Mouse (Mus musculus) thymus, adult 2 months (tissue): ENCODE measurements around the gene Rpl36. TPM values are rescaled to one million over a fixed set of nuclear protein-coding genes. Genes with fewer than 3 reads are reported as not detected.

ENCODE experiments used
- DNase-seq: peaks from one replicate; pipeline ENCODE4 v3.0.0; 2021
- H3K27ac ChIP-seq: fragments of 200-500 bp; 2 replicates; pipeline ENCODE4 v1.5.1; 2012; ENCODE audit warnings: low read length, control low read depth; ENCODE audit not compliant: control insufficient read depth, insufficient read depth
- H3K27me3 ChIP-seq: fragments of 200-500 bp; 2 replicates; pipeline ENCODE4 v1.6.1; 2012; ENCODE audit warnings: mild to moderate bottlenecking, low read length, moderate library complexity, mixed read lengths; ENCODE audit not compliant: control insufficient read depth, insufficient read depth
- H3K36me3 ChIP-seq: fragments of 200-500 bp; 2 replicates; pipeline ENCODE4 v1.6.1; 2012; ENCODE audit warnings: mild to moderate bottlenecking, low read length, moderate library complexity; ENCODE audit not compliant: control insufficient read depth, insufficient read depth
- H3K4me1 ChIP-seq: fragments of 200-500 bp; replicated peaks from 2 replicates; pipeline ENCODE4 v1.6.1; 2012; ENCODE audit warnings: low read length; ENCODE audit not compliant: control insufficient read depth, insufficient read depth
- H3K4me3 ChIP-seq: fragments of 200-500 bp; 2 replicates; pipeline ENCODE4 v1.5.1; 2012; ENCODE audit warnings: mild to moderate bottlenecking, low read length, control low read depth, moderate library complexity; ENCODE audit not compliant: control insufficient read depth, insufficient read depth
- CTCF ChIP-seq: fragments of 200-500 bp; IDR thresholded peaks from 2 replicates; pipeline ENCODE4 v1.5.1; 2012; ENCODE audit warnings: mild to moderate bottlenecking, control low read depth, low read length, moderate library complexity, borderline replicate concordance; ENCODE audit not compliant: control insufficient read depth, poor library complexity, insufficient read depth; ENCODE audit errors: extremely low read depth
- POLR2A ChIP-seq: fragments of 200-500 bp; IDR thresholded peaks from 2 replicates; pipeline ENCODE4 v1.6.1; 2012; ENCODE audit warnings: mild to moderate bottlenecking, low read length, control low read depth, moderate library complexity; ENCODE audit not compliant: control insufficient read depth, poor library complexity, insufficient read depth; ENCODE audit errors: extremely low read depth
- WGBS: fragments of 180-500 bp; shearing (Covaris S2); methylation state at CpG from one replicate; pipeline ENCODE4 v1.1.7; 2018; 5-methylcytosine and 5-hydroxymethylcytosine counted together
- polyA plus RNA-seq: library from polyadenylated mRNA; depleted of rRNA; stranded (reverse); fragments of >200 nt; gene quantifications from 2 replicates; pipeline ENCODE4 v1.2.3, GENCODE M21; 2012; rRNA removed

The Rpl36 gene
- 3,463 and 3,864 TPM in 2 replicates for polyA plus RNA-seq

- TF ChIP-seq POLR2A (peak; percentile 91), CTCF (peak; percentile 97)
- no peaks in the 10 kb centered on the region for H3K27me3 ChIP-seq
- peak; percentile 94 for DNase-seq
- peaks cover 27% of the 10 kb centered on the region for H3K4me1 ChIP-seq
- WGBS: under 1% methylated on average over 52 of the region's 52 CpGs
- H3K36me3 ChIP-seq: peaks cover 9% of the 10 kb centered on the region; the same call in 1 of the 2 replicates
- peak within 1 kb of the TSS; percentile 94 for H3K4me3 ChIP-seq
- peak within 1 kb of the TSS; percentile 1; the same call in 1 of the 2 replicates for H3K27ac ChIP-seq
Observed at GRCm38 (mm10) chr17:56613236-56613844, at the start of gene Rpl36. Gene Rpl36, plus strand, starts transcription at chr17:56613416.

- WGBS: 96% methylated on average over 29 of the region's 29 CpGs
- H3K4me3 ChIP-seq: no peak overlapping the region
Observed at GRCm38 (mm10) chr17:56566293-56566692, 46.9 kb upstream of the Rpl36 start.

DNA sequence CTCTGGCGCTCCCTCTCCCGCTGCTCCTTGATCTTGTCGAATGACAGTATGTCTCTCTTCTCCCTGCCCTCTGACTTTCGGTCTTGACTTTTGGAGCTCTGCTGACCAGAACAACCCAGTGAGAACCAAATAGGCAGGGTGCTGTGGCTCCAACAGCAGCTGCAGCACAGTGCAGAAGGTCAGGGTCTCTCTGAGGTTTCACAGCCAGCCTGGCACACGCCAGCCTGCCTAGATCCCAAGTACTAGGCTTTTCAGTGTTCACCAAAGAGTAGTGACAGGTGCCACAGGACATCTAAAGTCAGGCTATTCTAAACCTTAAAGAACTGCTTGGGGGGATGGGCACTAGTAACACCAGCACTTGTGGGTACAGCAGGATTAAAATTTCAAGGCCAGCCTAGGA is 46.3 kb upstream of the Rpl36 start:
- Histone ChIP-seq H3K4me3 (no peak overlapping the region), H3K36me3 (peaks cover 90% of the 10 kb centered on the region), H3K4me1 (no peaks in the 10 kb centered on the region), H3K27me3 (no peaks in the 10 kb centered on the region), H3K27ac (no peak overlapping the region)
- DNase-seq: no peak
- WGBS: 94% methylated on average over 5 of the region's 5 CpGs
- TF ChIP-seq CTCF (no peak), POLR2A (no peak)

More at GRCm38 (mm10) chr17:56566293-56566692, 46.9 kb upstream of the Rpl36 start:
- TF ChIP-seq POLR2A: no peak
- no peak for TF ChIP-seq CTCF
- no peak for DNase-seq
- Histone ChIP-seq H3K27me3 (no peaks in the 10 kb centered on the region), H3K27ac (no peak overlapping the region), H3K36me3 (peaks cover 90% of the 10 kb centered on the region), H3K4me1 (no peaks in the 10 kb centered on the region)

DNA sequence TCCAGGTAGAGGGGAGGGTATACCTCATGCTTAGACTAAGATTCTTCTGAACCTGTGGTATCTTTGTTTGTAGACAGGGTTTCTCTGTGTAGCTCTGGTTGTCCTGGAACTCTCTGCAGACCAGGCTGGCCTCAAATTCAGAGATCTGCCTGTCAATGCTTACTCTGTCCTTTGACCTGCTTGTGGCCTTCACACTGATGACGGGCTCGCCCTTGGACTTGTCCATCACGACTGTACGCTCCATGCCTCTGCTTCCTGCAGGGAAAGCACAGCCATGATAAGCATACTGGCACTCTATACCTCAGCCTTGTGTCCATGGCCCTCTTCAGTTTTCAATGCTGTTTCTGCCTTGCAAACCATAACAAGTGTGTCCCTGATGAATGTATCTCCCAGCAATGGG is 45.8 kb upstream of the Rpl36 start:
- Histone ChIP-seq H3K4me3 (no peak overlapping the region), H3K36me3 (peaks cover 88% of the 10 kb centered on the region), H3K27ac (no peak overlapping the region), H3K4me1 (no peaks in the 10 kb centered on the region), H3K27me3 (no peaks in the 10 kb centered on the region)
- no peak for DNase-seq
- TF ChIP-seq POLR2A (no peak), CTCF (no peak)
- WGBS: 95% methylated on average over 4 of the region's 4 CpGs

- no peak for DNase-seq
- Histone ChIP-seq H3K36me3 (peaks cover 86% of the 10 kb centered on the region), H3K27me3 (no peaks in the 10 kb centered on the region), H3K4me1 (no peaks in the 10 kb centered on the region), H3K4me3 (no peak overlapping the region), H3K27ac (no peak overlapping the region)
- 98% methylated on average over 4 of the region's 4 CpGs for WGBS
- no peak for TF ChIP-seq POLR2A
- no peak for TF ChIP-seq CTCF
Observed at GRCm38 (mm10) chr17:56570287-56570686, 42.9 kb upstream of the Rpl36 start.

- TF ChIP-seq POLR2A (no peak), CTCF (no peak)
- no peaks in the 10 kb centered on the region for H3K4me1 ChIP-seq
- H3K27ac ChIP-seq: no peak overlapping the region
- DNase-seq: no peak
- H3K36me3 ChIP-seq: peaks cover 79% of the 10 kb centered on the region
- H3K27me3 ChIP-seq: no peaks in the 10 kb centered on the region
- WGBS: 100% methylated on average over 1 of the region's 1 CpGs
- no peak overlapping the region for H3K4me3 ChIP-seq
Observed at GRCm38 (mm10) chr17:56572154-56572553, 41.1 kb upstream of the Rpl36 start.
